Mouse (Mus musculus) brain, adult 2 months (tissue): ENCODE measurements around the gene Mad1l1.
A peak's percentile ranks its signal among the peaks of the same experiment; 100 is the strongest.

Experiments
- DNase-seq: peaks from one replicate; pipeline ENCODE4 v3.0.0; 2011; ENCODE audit warnings: low read depth, low spot score

Mad1l1 gene

DNA sequence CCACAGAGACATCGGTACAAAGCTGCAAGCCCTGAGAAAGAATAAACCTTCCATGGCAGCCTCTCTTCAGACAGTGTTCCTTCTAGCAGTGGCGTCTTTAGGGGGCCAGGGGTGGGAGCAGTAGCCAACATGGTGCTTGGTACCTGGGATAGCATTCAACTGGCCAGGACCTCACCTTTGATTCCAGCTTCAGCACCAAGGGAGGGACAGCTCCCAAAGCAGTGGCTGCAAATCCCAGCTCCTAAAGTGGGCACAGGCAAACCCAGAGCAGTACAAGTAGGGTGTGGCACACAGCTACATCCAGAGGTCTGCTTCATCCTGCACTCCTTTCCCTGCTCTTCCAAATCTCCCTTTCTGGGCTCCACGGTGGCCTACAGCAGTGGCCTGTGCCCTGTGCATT lies 265.9 kb downstream of the Mad1l1 start:
- DNase-seq: no peak

DNA sequence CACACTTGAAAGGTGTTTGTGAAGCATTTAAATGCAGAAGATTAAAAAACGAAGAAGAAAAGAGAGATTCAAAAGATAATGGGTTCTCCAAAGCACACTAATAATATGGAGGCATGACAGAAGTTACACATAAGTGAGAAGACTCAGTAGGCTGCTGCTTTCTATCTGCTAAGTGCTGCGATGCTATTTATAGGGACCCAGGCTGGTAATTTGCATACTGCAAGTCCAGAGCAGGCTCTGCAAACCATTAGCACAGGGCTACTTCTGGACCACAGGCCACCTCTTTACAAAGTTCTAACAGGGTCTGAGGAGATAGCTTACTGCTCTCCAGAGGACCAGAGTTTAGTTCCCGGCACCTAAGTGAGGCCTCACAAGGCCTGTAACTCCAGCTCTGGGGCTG lies 267.7 kb downstream of the Mad1l1 start:
- DNase-seq: peak; percentile 77

DNA sequence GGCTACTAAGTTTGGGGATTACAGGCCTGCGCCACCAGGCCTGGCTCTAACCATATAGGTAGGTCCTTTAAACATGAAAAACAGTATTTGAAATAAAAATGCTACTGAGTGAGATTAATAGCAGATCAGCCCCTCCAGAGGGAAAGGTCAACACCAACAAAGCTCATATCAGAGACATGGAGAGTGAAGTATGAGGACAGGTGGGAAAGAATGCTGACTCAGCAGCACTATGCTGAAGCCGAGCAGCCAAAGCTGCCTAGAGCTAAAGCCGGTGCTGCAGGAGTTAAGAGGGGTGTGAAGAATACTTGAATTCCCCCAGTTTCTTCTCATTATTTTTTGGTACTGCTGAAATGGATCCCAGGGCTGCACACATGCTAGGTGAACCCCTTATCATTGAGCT lies 268.9 kb downstream of the Mad1l1 start:
- no peak for DNase-seq

DNA sequence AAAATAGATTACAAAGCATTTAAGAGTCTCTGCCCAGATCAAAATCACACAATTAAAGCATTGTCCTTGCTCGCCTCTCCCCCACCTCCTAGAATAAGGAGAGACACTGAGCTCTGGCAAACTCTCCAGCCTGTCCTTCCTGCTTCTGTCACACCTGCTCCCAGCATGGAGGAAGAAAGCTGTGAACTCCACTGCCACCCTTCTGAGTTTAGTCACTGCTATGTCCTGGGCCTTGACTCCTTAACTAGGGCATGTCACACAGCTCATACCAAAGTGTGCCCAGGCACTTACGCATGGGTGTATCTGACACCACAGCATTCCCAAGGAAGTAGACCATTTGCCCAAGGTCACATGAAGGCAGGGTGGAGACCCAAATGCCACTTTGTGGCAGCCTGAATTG lies 275.9 kb downstream of the Mad1l1 start:
- DNase-seq: no peak

DNA sequence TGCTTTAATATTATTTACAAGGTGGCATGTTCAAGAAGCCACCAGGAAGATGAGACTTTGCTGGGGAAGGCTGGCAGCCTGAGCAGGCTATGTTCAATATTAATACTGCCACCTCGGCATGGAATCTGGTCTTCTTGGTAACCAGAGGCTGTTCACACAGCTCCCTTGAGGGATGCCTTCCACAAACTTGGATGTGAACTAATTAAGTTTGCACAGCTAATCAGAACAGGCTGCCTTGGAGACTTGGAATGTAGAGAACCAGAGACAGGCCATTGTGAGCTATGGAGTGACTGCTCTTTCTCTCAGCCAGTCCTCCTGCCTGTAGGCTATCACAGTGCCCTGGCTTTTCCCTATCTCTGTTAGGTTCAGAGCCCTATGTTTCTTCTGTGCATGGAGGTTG lies 278.4 kb downstream of the Mad1l1 start:
- no peak for DNase-seq

- peak; percentile 37 for DNase-seq
Observed at GRCm38 (mm10) chr5:140042002-140042611, 279.2 kb downstream of the Mad1l1 start.

- DNase-seq: no peak
Observed at GRCm38 (mm10) chr5:140041055-140041454, 280.3 kb downstream of the Mad1l1 start.

- DNase-seq: peak; percentile 36
Observed at GRCm38 (mm10) chr5:140037587-140038233, 283.6 kb downstream of the Mad1l1 start.

- no peak for DNase-seq
Observed at GRCm38 (mm10) chr5:140035641-140036040, 285.7 kb downstream of the Mad1l1 start.

DNA sequence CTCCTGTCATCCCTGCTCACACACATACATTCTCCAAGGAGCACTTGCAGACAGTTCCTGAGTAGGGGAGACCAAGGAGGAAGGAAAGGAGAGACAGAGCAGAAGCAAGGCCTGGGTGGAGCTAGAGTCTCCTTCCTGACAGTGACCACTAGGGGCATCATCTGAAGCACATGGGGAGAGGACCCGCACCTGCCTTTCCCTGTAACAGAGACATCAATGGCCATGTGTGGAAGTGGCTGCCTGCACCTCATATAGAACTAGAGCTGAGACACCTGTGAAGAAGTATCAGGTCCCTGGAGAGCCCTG lies 286.4 kb downstream of the Mad1l1 start:
- peak; percentile 40 for DNase-seq

GRCm38 (mm10) chr5:140034300-140035024 lies 286.9 kb downstream of the Mad1l1 start:
- no peak for DNase-seq

GRCm38 (mm10) chr5:140026366-140026765 lies 295.0 kb downstream of the Mad1l1 start:
- no peak for DNase-seq

DNA sequence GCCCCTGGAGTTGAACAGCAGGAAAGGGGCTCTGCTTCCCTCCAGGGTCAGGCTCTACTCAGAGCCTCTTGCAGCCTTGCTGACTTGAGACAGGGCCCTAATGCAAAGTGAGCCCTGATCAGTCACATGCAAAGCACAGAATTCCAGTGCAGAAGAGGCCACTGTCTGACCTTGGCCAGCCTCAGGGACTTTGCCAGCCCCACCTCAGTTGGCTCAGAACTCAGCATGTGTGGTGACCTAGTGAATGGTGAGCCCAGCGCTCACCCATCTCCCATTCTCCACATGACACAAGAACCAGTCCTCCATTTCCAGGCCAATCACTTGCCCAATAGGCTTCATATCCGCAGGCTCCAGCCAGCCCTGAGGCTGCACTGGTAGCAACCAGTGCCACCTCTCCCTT lies 296.1 kb downstream of the Mad1l1 start:
- no peak for DNase-seq

- DNase-seq: peak; percentile 70
Observed at GRCm38 (mm10) chr5:140023941-140024500, 297.3 kb downstream of the Mad1l1 start.

GRCm38 (mm10) chr5:140022861-140023260 lies 298.5 kb downstream of the Mad1l1 start:
- DNase-seq: no peak

DNA sequence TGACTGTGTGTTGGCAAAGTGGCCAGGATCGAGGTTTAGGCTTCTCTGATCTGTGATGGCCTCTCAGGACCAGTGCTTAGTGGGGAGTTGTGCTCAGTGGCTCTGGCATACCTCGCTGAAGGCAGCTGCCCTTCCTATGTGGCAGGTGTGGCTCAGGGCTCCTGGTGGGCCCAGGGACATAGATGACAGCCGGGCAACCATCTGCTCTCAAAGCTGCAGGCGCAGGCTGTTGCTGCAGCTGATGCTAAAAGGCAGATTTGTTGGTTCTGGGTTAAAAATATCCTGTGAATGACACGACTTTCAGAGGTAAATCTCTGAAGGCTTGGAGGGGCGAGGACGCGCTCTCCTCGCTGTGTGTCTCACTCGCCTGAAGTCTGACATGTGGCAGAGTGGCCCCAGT lies 299.6 kb downstream of the Mad1l1 start:
- DNase-seq: peak; percentile 87

- DNase-seq: no peak
Observed at GRCm38 (mm10) chr5:140019616-140020015, 301.7 kb downstream of the Mad1l1 start.

GRCm38 (mm10) chr5:140018780-140019179 lies 302.6 kb downstream of the Mad1l1 start:
- DNase-seq: peak; percentile 51

- DNase-seq: no peak
Observed at GRCm38 (mm10) chr5:140016896-140017295, 304.5 kb downstream of the Mad1l1 start.

GRCm38 (mm10) chr5:140013652-140014051 lies 307.7 kb downstream of the Mad1l1 start:
- DNase-seq: no peak

DNA sequence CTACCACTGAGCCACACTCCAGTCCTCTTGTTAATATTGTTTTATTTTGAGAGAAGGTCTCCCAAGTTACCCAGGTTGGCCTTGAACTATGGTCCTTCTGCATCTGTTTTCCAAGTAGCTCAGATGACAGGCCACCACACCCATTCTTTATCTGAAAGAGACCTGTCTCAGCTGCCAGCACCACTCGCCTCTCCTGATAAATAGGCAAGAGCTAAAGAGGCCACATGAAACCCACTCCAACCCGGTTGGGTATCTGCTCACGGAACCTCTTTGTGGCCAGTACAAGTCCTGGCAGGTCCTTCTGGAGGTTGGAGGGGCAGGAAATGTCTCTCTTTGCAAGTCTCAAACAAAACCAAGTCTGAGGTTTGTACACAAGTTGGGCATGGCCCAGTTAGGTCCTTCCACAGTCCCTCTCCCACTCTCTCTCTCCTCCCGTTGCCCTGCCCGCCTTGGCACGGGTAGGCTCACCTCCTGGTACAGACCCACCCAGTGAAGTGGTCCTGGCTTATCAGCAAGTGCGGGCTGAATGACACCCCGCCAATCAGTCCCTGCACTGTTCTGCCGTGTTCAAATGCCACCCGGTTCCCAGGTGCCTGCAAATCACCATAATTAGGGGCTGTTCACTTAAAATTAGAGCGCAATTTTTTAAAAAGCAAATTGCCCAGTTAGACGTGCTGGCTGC lies 308.9 kb downstream of the Mad1l1 start:
- no peak for DNase-seq

DNA sequence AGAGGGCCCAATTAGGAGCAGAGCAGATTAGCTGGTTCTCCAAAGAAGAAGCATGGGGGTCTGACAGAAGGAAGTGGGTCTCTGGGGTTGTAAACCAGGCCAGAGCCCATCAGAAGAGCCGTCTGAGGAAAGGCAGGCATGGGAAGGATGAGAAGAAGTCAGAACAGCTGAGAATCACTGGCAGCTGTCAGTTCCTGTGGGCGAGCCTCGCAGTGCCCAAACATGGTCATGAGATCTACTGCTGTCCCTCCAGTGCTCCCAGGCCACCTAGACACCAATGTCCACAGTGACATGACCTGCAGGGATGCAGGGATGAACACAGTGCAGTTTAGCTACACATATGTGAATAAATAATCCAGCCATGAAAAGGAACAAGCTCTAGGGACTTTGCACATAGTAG lies 310.9 kb downstream of the Mad1l1 start:
- no peak for DNase-seq
